Mouse (Mus musculus) WW6 (cell line): ENCODE measurements around the gene Ttc41.

Experiments
- DNase-seq: peaks from one replicate; pipeline ENCODE4 v3.0.0-alpha.2; 2013; ENCODE audit warnings: low read depth, low spot score

Ttc41 gene

DNA sequence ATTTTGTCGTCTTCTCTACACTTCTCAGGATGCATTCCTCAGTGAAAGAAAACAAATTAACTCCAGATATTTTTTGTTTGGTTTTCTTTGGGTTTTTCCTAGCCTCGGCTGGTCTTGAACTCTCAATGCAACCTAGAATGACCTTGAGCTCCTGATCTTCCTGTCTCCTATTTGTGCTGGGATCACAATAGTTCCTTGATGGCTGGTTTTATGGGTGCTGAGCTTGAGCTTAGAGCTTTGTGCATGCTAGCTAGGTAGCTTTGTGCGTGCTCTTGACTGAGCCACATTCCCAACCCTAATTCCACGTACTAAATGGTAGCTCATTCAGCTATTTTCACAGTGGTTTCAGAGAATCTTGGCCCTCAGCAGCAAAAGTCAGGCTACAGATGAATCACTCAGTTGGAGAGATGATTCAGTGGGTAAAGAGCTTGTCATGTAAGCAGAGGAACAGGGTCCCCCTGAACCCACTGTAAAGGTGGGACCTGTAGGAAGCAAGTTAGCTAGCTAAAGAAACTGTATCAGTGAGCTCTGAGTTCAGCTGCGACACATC is 78.6 kb downstream of the Ttc41 start:
- DNase-seq: no peak

DNA sequence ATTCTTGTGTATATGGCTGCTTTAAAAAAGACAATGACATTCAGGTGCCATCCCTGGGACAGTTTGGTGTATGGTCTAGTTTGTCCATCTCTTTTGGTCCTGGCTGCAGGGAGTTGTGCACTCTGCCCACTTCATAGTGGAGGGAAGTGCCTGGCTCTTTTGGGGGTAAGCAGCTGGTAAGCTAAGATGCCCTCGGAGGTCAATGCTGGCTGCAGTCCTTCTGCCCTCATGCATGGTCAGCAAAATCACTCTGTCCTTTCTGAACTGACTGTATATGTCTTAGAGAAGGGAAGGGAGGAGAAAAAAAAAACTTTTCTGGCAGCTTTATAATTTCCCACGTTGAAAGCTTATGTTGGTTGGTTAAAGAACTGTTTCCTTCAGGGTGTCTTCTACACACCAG is 79.8 kb downstream of the Ttc41 start:
- DNase-seq: no peak

GRCm38 (mm10) chr10:86786083-86786482 is 80.5 kb downstream of the Ttc41 start:
- no peak for DNase-seq

GRCm38 (mm10) chr10:86788193-86788592 is 82.6 kb downstream of the Ttc41 start:
- DNase-seq: no peak

- no peak for DNase-seq
Observed at GRCm38 (mm10) chr10:86789146-86789672, 83.6 kb downstream of the Ttc41 start.

DNA sequence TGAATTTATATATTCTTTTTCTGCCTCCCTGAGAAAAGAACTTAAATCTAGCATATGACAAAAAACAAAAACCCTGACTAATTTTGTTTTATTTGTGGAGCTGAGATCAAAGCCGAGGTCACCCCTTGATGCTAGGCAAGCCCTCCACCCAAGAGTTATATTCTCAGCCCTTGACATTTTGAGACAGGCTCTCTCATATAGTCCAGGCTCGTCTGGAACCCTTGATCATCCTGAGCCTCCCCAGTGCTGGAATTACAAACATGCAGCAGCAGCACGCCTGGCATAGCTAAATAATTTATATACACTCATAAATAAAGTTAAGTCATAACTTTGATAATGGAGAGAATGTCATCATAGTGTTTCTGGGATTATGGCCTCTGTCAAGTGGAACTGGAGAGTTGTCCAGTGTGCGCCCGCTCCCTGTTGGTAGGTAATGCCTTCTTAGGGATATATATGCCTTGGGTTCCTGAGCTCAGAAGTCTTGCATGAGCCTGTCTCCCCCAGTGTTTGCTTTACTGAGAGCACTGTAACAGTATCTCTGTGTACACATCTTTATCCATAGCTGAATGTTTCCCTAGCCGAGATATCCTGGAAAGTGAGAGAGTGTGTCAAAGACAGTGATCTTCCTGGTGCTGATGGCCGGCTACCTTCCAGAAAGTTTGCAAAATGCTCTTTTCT is 86.0 kb downstream of the Ttc41 start:
- DNase-seq: no peak

DNA sequence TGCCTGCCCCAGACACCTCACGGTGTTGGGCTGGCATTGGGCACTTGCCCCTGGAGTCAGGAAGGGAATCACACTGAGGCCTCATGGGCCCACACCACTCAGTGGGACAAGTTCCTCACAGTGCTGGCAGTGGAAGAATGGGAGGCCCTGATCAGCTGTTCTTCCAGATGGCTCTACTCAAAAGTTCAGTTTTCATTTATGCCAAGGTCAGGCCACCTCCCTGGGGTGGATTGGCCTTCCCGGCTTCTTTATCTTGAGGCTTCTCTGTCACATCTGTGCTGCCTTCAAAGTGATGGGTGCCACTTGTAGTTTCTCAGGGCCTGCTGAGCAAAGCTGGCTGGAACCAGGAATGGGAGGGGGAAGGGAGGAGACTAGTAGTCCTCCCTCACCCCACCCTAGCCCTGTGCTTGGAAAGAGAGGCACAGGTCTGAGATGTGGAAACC is 87.9 kb downstream of the Ttc41 start:
- no peak for DNase-seq

DNA sequence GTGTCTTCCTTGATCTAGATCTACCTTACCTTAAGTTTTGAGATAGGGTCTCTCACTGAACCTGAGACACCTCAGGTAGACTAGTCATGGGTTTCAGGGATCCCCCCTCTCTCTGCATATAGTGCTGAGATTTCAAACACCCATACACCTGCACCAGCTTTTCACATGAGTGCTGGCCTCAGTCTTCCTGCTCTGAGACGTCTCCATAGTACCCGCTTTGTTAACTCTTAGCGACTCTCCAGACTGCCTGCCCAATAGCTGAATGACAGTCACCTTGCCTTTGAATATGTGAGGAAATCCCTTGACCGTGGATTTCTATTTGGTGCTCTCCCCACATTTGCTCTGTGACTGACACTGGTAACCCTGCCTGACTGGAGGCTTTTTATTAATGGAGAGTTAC is 88.6 kb downstream of the Ttc41 start:
- no peak for DNase-seq

DNA sequence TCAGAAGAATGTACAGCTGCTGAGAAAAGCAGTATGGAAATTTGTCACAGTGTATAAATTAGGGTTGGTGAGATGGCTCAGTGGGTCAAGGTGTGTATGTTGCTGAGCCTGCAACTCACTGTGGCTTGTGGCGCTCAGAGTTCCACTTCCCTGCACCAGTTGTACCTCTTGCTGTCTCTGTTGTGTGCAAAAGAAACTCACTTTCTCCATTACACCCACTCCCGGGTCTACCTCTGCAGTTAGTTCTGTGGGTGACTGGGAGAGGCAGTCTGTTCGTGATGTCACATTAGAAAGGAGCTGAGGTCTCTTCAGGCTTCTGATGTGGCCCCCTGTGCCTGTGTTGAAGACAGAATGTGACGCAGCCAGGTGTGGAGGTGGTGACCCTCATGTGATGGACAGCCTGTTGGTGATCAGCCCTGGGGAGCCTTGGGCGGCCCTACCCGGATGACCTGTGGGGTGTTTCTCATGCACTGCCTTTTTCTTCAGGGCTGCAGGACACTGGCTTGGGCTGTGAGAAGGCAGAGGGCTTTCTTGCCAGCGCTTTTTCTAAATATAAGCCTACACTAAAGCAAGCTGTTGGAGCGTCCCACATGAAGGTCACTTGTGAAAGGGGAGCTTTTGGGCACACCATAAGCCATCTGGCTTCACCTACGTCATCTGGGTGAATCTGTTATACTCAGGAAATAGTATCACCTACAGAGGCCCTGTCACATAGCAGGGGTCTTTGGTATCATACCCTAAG is 89.4 kb downstream of the Ttc41 start:
- DNase-seq: no peak

DNA sequence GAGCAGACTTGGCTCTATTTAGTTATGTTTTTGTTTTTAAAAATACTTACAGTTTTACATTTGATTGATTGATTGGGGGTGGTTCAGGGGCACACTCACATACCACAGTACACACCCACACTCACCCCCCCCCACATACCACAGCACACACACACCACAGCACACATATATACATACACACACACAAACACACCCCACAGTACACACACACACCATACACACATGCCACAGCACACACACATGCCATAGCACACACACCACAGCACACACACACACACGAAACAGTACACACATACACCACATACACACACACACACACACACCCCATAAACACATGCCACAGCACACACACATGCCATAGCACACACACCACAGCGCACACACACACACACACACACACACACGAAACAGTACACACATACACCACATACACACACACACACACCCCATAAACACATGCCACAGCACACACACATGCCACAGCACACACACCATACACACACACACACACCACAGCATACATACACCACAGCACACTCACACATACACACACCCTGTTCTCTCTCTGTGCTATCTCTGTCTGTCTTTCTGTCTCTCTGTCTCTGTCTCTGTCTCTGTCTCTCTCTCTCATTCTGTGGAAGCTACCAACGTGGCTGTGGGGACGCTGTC is 90.6 kb downstream of the Ttc41 start:
- no peak for DNase-seq

DNA sequence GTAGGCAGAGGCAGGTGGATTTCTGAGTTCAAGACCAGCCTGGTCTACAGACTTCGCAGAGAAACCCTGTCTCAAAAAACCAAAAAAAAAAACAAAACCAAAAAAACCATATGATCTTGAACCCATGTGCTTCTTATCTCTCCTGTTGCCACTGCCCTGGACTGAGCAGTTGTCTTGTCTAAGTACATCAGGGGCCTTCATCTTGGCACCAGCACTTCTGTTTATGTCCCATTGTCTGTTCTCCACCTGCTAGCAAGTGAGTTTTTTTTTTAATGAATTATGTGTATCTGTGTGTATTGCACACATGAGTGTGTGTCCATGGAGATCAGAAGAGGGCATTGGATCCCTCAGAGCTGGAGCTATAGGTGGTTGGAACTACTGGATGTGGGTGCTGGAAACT is 101.8 kb downstream of the Ttc41 start:
- DNase-seq: no peak

DNA sequence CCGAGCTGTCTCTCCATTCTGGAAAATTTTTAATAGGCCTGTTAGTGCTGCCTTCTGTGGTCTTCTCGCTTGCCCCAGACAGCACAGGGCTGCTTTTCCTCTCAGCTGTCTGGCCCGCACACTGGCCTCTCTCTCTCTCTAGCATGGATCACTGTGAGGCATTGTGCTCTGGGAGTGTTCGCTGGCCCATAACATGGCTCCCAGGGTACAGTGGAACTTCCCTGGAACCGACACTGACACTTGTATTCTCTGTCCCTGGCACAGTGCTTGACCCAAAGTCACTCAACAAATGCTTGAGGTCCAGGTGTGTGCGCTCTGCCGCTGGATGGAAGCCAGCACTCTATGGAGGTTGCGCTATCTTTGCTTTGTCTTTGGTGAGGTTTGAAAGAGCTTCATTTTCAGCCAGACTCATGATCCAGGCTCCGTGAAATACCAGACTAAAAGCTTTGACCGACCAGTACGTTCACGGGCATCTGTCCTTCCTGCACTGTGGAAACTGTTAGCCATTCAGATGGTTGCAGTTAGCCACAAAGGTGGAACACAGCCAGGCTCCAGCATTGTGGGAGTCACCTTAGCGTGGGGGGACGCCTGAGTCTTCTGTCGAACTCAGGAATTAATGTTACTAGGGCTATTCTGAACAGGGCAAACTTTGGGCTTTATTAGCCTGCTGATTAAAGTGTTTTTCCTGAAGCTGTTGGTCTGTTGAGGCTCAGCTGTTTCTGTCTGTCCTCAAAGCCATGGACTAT is 102.6 kb downstream of the Ttc41 start:
- DNase-seq: no peak

DNA sequence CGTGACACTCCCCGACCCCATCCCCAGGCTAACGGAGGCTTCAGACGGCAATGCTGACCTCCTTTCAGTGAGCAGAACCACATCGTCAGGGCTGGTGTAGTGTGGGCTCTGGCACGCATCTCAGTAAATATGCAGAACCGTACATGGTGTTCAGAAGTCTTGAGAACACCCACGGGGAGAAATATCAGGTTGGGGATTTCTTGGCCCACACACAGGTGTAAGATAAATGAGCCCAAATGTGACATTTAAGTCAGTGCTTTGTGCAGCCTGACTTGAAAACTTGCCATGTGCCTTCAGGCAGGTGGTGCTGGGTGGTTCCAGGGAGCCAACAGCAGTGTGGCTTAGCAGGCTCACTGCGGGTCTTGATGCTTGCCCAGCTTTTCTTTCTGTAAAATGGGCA is 104.4 kb downstream of the Ttc41 start:
- no peak for DNase-seq

- no peak for DNase-seq
Observed at GRCm38 (mm10) chr10:86810612-86811011, 105.0 kb downstream of the Ttc41 start.

DNA sequence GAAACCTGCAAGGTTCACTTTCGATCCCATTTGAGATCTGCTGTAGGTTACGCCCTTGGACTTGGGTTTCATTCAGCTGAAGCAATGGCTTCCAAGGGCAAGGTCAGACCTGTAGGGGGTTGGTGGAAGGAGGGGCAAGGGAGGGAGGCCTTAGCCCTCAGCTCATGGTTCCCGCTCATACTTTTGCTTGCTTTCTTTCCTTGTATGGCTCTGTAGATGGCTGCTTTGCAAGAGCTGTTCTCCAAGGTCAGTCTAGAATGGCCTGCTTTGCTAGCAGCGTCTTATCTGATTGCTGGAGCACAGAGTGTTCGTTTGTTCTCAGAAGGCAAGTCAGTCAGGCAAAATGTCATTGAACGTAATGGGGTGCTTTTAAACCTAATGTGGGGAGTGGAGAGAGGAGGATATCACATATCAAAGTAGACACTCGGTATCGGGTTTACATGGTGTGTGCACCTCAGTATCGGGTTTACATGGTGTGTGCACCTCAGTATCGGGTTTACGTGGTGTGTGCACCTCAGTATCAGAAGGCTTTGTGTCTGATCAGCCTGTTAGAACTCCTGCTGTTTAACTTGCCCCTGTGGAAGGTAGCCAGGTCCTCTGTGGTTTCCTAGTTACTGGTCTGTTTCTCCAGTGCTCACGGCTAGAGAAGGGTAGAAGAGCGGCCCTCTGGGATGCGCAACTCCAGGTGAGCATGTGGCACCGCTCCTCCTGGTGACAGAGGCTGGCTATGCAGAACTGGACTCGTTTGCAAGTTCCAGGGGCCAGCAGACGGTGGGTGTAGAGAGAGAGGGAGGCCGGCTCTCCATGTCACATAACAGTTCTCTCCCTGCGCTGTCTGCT is 108.9 kb downstream of the Ttc41 start:
- no peak for DNase-seq

- DNase-seq: no peak
Observed at GRCm38 (mm10) chr10:86815133-86815532, 109.5 kb downstream of the Ttc41 start.

DNA sequence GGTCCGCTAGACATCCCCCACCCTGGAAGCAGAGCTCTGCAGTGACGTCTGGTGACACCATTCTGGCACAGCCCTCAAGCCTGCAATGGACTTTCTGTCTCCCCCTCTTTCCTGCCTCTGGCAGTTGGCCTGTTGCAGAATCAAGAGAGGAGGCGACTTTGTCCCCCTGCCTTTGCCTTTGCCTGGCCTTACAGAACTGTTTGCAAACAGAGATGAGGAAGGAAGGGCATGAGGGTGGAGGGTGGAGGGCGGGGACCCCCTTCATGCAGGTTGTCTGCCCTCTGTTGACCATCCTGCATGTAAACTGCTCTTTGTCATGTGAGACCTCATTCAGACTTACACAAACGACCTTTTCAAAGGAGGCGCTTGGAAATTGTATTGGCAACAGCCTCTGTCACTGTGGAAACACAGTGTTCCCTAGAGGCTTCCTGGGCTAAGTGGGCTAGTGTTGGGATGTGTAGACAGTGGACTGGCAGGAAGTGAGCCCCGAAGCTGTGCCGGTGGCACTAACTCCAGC is 114.1 kb downstream of the Ttc41 start:
- no peak for DNase-seq

DNA sequence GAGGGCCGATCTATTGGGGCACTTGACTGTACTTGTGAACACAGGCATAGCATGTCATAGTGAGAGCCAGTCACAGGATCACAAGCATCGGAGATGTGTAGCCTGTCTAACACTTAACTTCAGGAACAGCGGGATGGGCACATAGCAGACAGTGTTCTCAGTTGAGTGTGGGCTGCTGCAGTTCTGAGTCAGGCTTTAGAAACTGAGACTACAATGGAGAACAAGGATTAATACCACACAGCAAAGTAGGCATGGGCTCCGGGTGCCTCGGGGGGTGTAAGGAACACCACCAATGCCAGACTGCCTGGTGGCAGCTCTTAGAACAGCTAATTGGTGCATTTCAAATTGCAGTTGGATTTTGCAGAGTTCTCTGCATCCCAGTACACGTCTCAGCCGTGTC is 115.4 kb downstream of the Ttc41 start:
- no peak for DNase-seq

DNA sequence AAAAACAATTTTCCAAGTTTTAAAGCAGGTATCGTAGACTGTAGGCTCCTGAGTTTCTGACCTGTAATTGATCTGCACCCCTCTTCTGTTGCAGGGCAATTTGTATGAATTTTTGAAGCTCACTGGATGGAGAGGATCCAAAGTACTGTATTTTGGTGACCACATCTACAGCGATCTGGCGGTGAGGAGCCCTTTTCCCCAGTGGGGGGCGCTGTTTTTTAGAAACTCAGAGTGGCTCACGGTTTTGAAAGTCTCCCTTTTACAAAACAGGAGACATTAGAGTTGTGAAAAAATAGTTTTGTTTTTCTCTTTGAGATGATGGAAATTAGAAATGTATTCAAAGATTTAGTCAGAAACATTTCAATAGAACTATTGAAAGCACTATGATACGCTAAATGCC is 118.5 kb downstream of the Ttc41 start:
- DNase-seq: no peak

DNA sequence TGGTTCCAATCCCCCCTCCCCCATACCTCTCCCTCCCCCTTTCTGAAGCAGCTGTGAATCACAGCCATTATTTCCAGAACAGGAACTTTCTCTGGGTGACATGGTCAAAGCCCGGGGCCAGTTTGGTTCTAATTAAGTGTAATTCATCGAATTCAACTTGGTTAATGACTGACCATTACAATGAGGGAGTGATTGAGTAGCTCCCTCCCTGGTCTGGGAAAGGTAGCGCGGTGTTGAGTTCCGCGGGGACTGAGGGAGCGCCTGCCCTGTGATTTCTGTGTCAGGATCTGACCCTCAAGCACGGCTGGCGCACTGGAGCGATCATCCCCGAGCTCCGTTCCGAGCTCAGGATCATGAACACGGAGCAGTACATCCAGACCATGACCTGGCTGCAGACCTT is 119.3 kb downstream of the Ttc41 start:
- DNase-seq: no peak
